Mouse (Mus musculus): ENCODE measurements around the gene Itpk1. TPM values are rescaled to one million over a fixed set of nuclear protein-coding genes. Genes with fewer than 3 reads are reported as not detected.

The Itpk1 gene
- polyA plus RNA-seq, 1 experiment from 2014 or later, result 17.1 TPM

DNA sequence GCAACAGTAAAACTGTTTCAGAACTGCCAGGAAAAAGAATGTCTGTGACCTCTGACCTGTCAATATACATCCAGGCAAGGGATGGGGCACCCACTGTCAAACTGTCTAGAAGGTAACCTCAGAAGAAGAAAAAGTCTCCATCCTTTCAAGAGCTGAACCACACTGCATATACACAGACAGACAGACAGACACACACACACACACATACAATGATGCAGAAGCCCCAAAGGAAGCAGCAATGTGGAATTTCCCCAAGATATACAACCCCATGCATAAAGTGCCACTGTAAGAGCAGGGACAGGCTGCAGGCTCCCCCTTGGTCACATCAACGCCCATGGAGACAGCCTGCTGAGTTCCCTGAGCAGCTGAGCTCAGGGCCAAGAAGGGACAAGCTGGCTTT, 5.6 kb downstream of the Itpk1 start:
- H3K4me3 ChIP-seq, result no peak overlapping the region
- no peak overlapping the region for H3K4me2 ChIP-seq (replicated peaks)
- H3K36me3 ChIP-seq, result no peaks in the 10 kb centered on the region
- no peak overlapping the region; the same call in 1 of the 2 replicates for H3K27ac ChIP-seq
- ATAC-seq (ENCODE audit: low FRiP score), result no peak
- no peaks in the 10 kb centered on the region for H3K9me3 ChIP-seq (replicated peaks)
- H3K4me1 ChIP-seq, result peaks cover 61% of the 10 kb centered on the region
- H3K27me3 ChIP-seq, result no peaks in the 10 kb centered on the region
- H3K9ac ChIP-seq, result 0 out of 2 replicates have a peak overlapping the region, but pooled peaks have one; percentile 13
- 12% methylated on average over 1 of the region's 1 CpGs for WGBS

GRCm38 (mm10) chr12:102698089-102698684, 6.5 kb downstream of the Itpk1 start:
- Histone ChIP-seq H3K27me3 (no peaks in the 10 kb centered on the region), H3K9ac (no peak overlapping the region), H3K4me1 (peaks cover 52% of the 10 kb centered on the region), H3K4me3 (no peak overlapping the region), H3K36me3 (no peaks in the 10 kb centered on the region), H3K9me3 (replicated peaks) (no peaks in the 10 kb centered on the region), H3K4me2 (replicated peaks) (no peak overlapping the region), H3K27ac (peak overlapping the region; percentile 73)
- peak; percentile 78 for ATAC-seq (ENCODE audit: low FRiP score)
- WGBS, result 6% methylated on average over 1 of the region's 1 CpGs

DNA sequence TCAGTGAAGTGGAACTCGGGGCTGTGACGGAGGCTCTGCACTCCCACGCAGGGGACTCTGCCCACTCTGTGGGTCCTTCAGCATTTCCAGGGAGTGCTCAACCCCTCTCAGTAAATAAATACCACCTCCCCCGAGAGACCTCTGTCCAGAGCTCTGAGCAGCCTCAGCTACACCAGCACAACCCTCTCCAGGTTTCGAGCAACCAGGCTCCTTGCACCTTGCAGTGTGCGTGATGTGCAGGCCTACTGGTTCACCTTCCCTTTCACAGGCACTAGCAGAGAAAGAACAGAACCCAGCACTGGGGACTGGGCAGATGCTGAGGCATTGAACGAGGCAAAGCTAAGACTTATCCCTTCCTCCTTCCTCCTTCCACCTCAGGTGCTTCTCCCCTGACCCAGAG, 7.3 kb downstream of the Itpk1 start:
- ATAC-seq (ENCODE audit: low FRiP score), result no peak
- Histone ChIP-seq H3K4me1 (peaks cover 46% of the 10 kb centered on the region), H3K4me2 (replicated peaks) (no peak overlapping the region), H3K27ac (no peak overlapping the region), H3K4me3 (no peak overlapping the region), H3K36me3 (no peaks in the 10 kb centered on the region), H3K9ac (no peak overlapping the region), H3K27me3 (no peaks in the 10 kb centered on the region), H3K9me3 (replicated peaks) (no peaks in the 10 kb centered on the region)
- WGBS, result 68% methylated on average over 7 of the region's 7 CpGs

DNA sequence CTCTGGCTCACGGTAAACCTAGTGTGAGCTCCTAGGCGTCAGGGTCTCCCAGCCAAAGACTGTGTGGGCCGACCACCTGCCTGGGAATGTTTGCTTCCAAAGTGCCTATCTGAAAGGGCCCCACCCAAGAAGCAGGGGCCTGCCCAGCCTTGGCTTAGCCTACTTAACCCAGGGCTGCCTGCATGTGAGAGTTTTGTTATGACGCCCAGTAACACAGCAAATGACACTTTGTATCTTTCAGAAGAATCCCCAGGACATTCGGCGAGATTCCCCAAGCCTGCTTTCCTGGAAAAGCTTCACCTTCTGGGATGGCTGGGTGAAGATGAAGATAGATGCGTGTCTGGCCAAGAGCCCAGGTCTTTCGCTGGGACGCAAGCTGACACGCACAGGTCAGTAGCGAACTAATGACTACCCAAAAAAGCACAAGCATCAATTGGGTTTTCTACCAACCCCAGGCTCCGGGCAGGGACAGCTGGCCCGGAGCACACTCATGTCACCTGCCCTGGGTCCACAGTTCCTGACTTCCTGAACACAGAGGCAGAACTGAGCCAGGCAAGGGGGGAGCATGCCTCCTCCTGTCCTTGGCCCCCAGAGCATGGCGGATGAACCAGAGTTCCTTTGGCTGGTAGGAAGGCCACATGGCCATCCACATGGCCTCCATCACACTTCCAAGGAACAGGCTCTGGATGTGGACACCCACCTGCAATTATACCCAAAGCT, 7.9 kb downstream of the Itpk1 start:
- 87% methylated on average over 14 of the region's 14 CpGs for WGBS
- Histone ChIP-seq H3K4me2 (replicated peaks) (no peak overlapping the region), H3K27ac (no peak overlapping the region), H3K36me3 (no peaks in the 10 kb centered on the region), H3K4me1 (peaks cover 41% of the 10 kb centered on the region), H3K9me3 (replicated peaks) (no peaks in the 10 kb centered on the region), H3K9ac (no peak overlapping the region), H3K4me3 (no peak overlapping the region), H3K27me3 (no peaks in the 10 kb centered on the region)
- no peak for ATAC-seq (ENCODE audit: low FRiP score)

DNA sequence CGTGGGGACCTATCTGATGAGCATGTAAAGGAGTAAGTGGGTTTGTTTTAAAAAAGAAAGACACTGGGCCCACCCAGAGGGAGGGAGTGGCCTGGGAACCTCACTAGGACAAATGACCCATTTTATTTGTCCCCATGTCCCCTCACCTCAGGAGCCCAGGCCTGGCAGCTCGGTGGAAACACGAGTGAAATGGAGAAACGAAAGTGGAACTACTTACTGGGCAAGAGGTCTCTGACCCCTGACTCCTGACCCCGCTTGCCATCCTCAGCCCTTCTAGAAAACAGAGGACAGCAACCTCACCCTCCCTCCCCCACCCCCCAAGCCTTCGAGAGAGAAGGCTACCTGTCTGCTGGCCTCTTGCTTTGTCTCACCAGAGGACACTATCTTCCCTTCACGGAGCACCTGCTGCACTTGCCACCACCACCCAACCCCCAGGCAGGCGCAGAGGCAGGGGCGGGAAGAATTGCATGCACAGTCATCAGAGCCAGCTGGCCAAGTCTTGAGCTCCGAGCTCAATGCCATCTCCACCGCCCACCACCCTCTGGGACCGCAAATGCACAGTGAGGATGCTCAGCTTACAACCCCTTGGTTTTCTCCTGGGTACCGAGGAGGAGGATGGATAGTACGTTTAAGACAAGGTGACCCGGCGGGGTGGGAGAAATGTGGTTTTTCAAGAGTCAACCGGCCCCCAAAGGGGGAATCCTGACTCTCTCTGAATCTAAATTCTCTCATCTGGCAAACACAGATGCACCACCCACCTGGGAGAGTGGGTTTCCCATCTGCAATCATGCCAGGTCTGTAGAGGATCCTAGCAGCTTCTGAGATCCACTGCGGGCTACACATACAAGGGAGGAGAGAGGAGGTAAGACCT, 9.1 kb downstream of the Itpk1 start:
- Histone ChIP-seq H3K27ac (no peak overlapping the region), H3K36me3 (no peaks in the 10 kb centered on the region), H3K4me3 (no peak overlapping the region), H3K9me3 (replicated peaks) (no peaks in the 10 kb centered on the region), H3K27me3 (no peaks in the 10 kb centered on the region), H3K4me2 (replicated peaks) (no peak overlapping the region), H3K9ac (no peak overlapping the region), H3K4me1 (peaks cover 47% of the 10 kb centered on the region)
- ATAC-seq (ENCODE audit: low FRiP score), result no peak
- WGBS, result 56% methylated on average over 18 of the region's 18 CpGs

DNA sequence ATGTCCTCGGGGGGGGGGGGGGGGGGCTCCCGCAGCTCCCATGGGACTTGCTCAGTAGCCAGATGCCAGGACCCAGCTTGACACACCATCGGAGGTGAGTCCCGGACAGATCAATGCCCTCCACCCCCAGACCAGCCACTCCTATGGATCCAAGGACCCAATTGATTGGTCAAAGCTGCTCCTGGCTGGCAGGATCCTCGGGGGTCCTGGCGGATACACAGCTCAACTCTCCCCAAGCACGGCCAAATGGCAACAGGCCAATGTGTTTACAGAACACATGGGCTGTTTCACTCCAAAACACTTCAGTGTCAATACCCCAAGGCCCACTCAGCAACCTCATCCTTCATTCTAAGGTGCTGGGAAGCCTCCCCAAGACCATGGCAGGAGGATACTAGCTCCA, 13.0 kb downstream of the Itpk1 start:
- Histone ChIP-seq H3K9ac (no peak overlapping the region), H3K27me3 (no peaks in the 10 kb centered on the region), H3K4me1 (peaks cover 16% of the 10 kb centered on the region), H3K9me3 (replicated peaks) (no peaks in the 10 kb centered on the region), H3K27ac (no peak overlapping the region), H3K4me3 (no peak overlapping the region), H3K36me3 (no peaks in the 10 kb centered on the region), H3K4me2 (replicated peaks) (no peak overlapping the region)
- 73% methylated on average over 7 of the region's 7 CpGs for WGBS
- ATAC-seq (ENCODE audit: low FRiP score), result no peak

- Histone ChIP-seq H3K4me2 (replicated peaks) (no peak overlapping the region), H3K27ac (no peak overlapping the region), H3K4me3 (no peak overlapping the region), H3K9me3 (replicated peaks) (no peaks in the 10 kb centered on the region), H3K36me3 (no peaks in the 10 kb centered on the region), H3K27me3 (no peaks in the 10 kb centered on the region), H3K4me1 (peaks cover 16% of the 10 kb centered on the region), H3K9ac (no peak overlapping the region)
- WGBS, result 47% methylated on average over 11 of the region's 11 CpGs
- no peak for ATAC-seq (ENCODE audit: low FRiP score)
Observed at GRCm38 (mm10) chr12:102691180-102691579, 13.6 kb downstream of the Itpk1 start.

GRCm38 (mm10) chr12:102689773-102690563, 14.8 kb downstream of the Itpk1 start:
- no peak for ATAC-seq (ENCODE audit: low FRiP score)
- Histone ChIP-seq H3K27ac (no peak overlapping the region), H3K27me3 (no peaks in the 10 kb centered on the region), H3K4me2 (replicated peaks) (no peak overlapping the region), H3K4me1 (peaks cover 17% of the 10 kb centered on the region), H3K4me3 (no peak overlapping the region), H3K36me3 (no peaks in the 10 kb centered on the region), H3K9ac (no peak overlapping the region), H3K9me3 (replicated peaks) (no peaks in the 10 kb centered on the region)
- WGBS, result 88% methylated on average over 15 of the region's 15 CpGs

GRCm38 (mm10) chr12:102686321-102686720, 18.4 kb downstream of the Itpk1 start:
- H3K4me2 ChIP-seq (replicated peaks), result no peak overlapping the region
- no peak for ATAC-seq (ENCODE audit: low FRiP score)
- no peaks in the 10 kb centered on the region for H3K27me3 ChIP-seq
- H3K27ac ChIP-seq, result no peak overlapping the region
- no peaks in the 10 kb centered on the region for H3K36me3 ChIP-seq
- H3K4me3 ChIP-seq, result no peak overlapping the region
- no peak overlapping the region for H3K9ac ChIP-seq
- peaks cover 28% of the 10 kb centered on the region for H3K4me1 ChIP-seq
- H3K9me3 ChIP-seq (replicated peaks), result no peaks in the 10 kb centered on the region
- WGBS, result 91% methylated on average over 5 of the region's 5 CpGs

DNA sequence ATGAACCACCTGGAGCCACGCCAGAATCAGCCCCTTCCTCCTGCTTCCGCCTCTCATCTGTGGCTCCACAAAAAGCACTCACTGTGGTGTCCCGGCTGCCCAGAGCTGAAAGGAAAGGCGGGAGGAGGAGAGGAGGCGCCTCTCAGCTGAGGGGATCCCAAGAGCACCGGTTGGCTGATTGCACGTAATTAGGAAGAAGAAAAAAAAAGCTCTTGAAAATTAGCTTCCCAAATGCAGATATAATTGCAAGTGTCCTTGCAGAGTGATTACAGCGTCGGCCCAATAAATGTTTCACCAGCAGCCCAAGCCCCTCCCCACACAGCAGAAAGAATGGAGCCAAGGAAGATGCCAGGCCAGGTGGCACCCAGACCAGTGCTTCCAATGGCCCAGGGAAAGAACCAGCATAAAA, 19.2 kb downstream of the Itpk1 start:
- Histone ChIP-seq H3K4me1 (peaks cover 25% of the 10 kb centered on the region), H3K9me3 (replicated peaks) (no peaks in the 10 kb centered on the region), H3K27ac (peak overlapping the region; percentile 44), H3K9ac (no peak overlapping the region), H3K4me3 (no peak overlapping the region), H3K27me3 (no peaks in the 10 kb centered on the region), H3K4me2 (replicated peaks) (no peak overlapping the region), H3K36me3 (no peaks in the 10 kb centered on the region)
- no peak for ATAC-seq (ENCODE audit: low FRiP score)
- 43% methylated on average over 9 of the region's 9 CpGs for WGBS

DNA sequence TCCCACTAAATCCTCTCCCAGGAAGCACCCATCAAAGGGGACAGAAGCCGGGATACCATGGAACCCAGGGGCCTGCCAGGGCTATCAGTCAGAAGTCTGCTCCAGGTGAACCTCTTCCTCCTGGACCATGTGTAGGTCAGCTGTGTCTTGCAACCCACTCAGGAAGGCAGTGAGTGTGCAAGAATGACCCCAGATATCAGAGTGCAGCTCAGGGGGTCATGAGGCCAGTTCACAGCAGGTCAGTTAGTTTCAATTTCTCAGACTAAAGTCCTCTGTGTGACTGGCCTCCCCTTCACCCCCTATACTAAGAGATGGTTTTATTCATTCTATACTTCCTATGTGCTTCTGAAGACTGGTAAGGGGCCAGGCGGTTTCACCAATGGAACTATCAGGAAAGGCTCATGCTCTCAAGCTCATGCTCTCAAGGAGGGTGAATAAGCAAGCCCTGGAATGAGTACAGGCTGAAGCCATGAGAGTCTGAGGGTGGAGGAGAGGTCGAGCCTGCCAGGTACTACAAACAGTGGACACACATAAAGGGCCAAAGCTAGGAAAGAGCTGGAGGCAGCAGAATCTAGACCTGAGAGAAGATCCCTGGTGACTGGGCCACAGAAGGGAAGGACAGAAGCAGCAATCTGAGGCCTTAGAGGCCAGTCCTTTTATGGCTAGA, 19.9 kb downstream of the Itpk1 start:
- H3K27me3 ChIP-seq, result no peaks in the 10 kb centered on the region
- H3K4me2 ChIP-seq (replicated peaks), result no peak overlapping the region
- no peaks in the 10 kb centered on the region for H3K9me3 ChIP-seq (replicated peaks)
- WGBS, result 85% methylated on average over 3 of the region's 3 CpGs
- no peaks in the 10 kb centered on the region for H3K36me3 ChIP-seq
- peak overlapping the region; percentile 26 for H3K27ac ChIP-seq
- ATAC-seq (ENCODE audit: low FRiP score), result no peak
- H3K4me3 ChIP-seq, result no peak overlapping the region
- H3K9ac ChIP-seq, result no peak overlapping the region
- H3K4me1 ChIP-seq, result peaks cover 25% of the 10 kb centered on the region

Data from hindbrain, embryonic 12.5 days (tissue).